Mouse (Mus musculus) midbrain, postnatal 0 days (tissue): Measurements from ENCODE around the gene Thap8. TPM values are rescaled to one million over a fixed set of nuclear protein-coding genes. Genes with fewer than 3 reads are reported as not detected.

Experiments
- ATAC-seq: fragments of 200-750 bp; cut with Nextera tagmentation; 2 replicates; pipeline ENCODE4 v1.8.0; 2017; ENCODE audit warnings: moderate number of reproducible peaks, mild to moderate bottlenecking, moderate TSS enrichment, moderate library complexity; ENCODE audit not compliant: low FRiP score
- DNase-seq: peaks from one replicate; pipeline ENCODE4 v3.0.0-alpha.2; 2015; ENCODE audit warnings: low spot score
- H3K27ac ChIP-seq: fragments of 300-500 bp; sonication (generic); 2 replicates; pipeline ENCODE4 v1.5.1; 2014; ENCODE audit warnings: low read depth, mild to moderate bottlenecking, low read length, mixed read lengths
- H3K27me3 ChIP-seq: fragments of 300-500 bp; sonication (generic); 2 replicates; pipeline ENCODE4 v1.6.1; 2014; ENCODE audit warnings: low read length, control low read depth, mixed read lengths; ENCODE audit not compliant: insufficient read depth
- H3K36me3 ChIP-seq: fragments of 300-500 bp; sonication (generic); 2 replicates; pipeline ENCODE4 v1.6.1; 2014; ENCODE audit warnings: low read length, control low read depth, mixed read lengths; ENCODE audit not compliant: insufficient read depth
- H3K4me1 ChIP-seq: fragments of 300-500 bp; sonication (generic); 2 replicates; pipeline ENCODE4 v1.6.1; 2014; ENCODE audit warnings: mild to moderate bottlenecking, control low read depth, antibody characterized with exemption, low read length, mixed read lengths; ENCODE audit not compliant: insufficient read depth
- H3K4me2 ChIP-seq: fragments of 300-500 bp; sonication (generic); 2 replicates; pipeline ENCODE4 v1.6.1; 2014; ENCODE audit warnings: low read depth, mild to moderate bottlenecking, low read length, mixed read lengths; ENCODE audit not compliant: poor library complexity, severe bottlenecking
- H3K4me3 ChIP-seq: fragments of 300-500 bp; sonication (generic); 2 replicates; pipeline ENCODE4 v1.5.1; 2014; ENCODE audit warnings: low read depth, mild to moderate bottlenecking, low read length, moderate library complexity
- H3K9ac ChIP-seq: fragments of 300-500 bp; sonication (generic); replicated peaks from 2 replicates; pipeline ENCODE4 v1.6.1; 2014; ENCODE audit warnings: mild to moderate bottlenecking, low read length, moderate library complexity, mixed read lengths; ENCODE audit not compliant: poor library complexity, severe bottlenecking
- H3K9me3 ChIP-seq: fragments of 300-500 bp; sonication (generic); 2 replicates; pipeline ENCODE4 v1.6.1; 2016; ENCODE audit warnings: low read length, control low read depth
- CTCF ChIP-seq: IDR thresholded peaks from 2 replicates; pipeline ENCODE4 v1.5.1; 2016; ENCODE audit warnings: antibody characterized with exemption, mild to moderate bottlenecking
- WGBS: fragments of 180-500 bp; shearing (Covaris S2); extraction: QIAGEN DNeasy Blood & Tissue Kit; methylation state at CpG from one replicate; pipeline ENCODE4 v1.1.7; 2014; 5-methylcytosine and 5-hydroxymethylcytosine counted together
- polyA plus RNA-seq: library from polyadenylated mRNA; unstranded; fragments of >200 nt; fragmentation: Nextera tagmentation; extraction: Ambion mirVana; gene quantifications from 2 replicates; pipeline ENCODE4 v1.2.1, GENCODE M21; 2015
- total RNA-seq: library from RNA; depleted of rRNA; stranded (reverse); fragments of >200 nt; gene quantifications from 2 replicates; pipeline ENCODE4 v1.2.3, GENCODE M21; 2014

Thap8 gene
- total and polyA plus RNA-seq, 2 experiments from 2014 or later = 0.57 to 0.71 TPM

GRCm38 (mm10) chr7:30309395-30310129 is 29.7 kb downstream of the Thap8 start:
- Histone ChIP-seq H3K9me3 (no peaks in the 10 kb centered on the region), H3K27ac (no peak overlapping the region), H3K9ac (peak overlapping the region; percentile 54), H3K4me2 (peak overlapping the region; percentile 78), H3K27me3 (no peaks in the 10 kb centered on the region), H3K4me1 (peaks cover 8% of the 10 kb centered on the region; the same call in 1 of the 2 replicates), H3K4me3 (peak overlapping the region; percentile 55), H3K36me3 (peaks cover 25% of the 10 kb centered on the region)
- WGBS = 69% methylated on average over 15 of the region's 15 CpGs
- DNase-seq (no peak), ATAC-seq (no peak)
- TF ChIP-seq CTCF = no peak

GRCm38 (mm10) chr7:30310136-30310535 is 30.2 kb downstream of the Thap8 start:
- WGBS = 92% methylated on average over 12 of the region's 12 CpGs
- ATAC-seq = no peak
- Histone ChIP-seq H3K4me1 (peaks cover 8% of the 10 kb centered on the region; the same call in 1 of the 2 replicates), H3K9ac (no peak overlapping the region), H3K4me3 (no peak overlapping the region), H3K36me3 (peaks cover 25% of the 10 kb centered on the region), H3K27me3 (no peaks in the 10 kb centered on the region), H3K9me3 (no peaks in the 10 kb centered on the region), H3K27ac (no peak overlapping the region), H3K4me2 (no peak overlapping the region)
- no peak for TF ChIP-seq CTCF
- DNase-seq = no peak

GRCm38 (mm10) chr7:30313666-30314320 is 33.9 kb downstream of the Thap8 start:
- H3K27me3 ChIP-seq = no peaks in the 10 kb centered on the region
- H3K9me3 ChIP-seq = no peaks in the 10 kb centered on the region
- no peak overlapping the region for H3K4me2 ChIP-seq
- DNase-seq = no peak
- 0 out of 2 replicates have a peak, but pooled peaks cover 4% of the 10 kb centered on the region for H3K4me1 ChIP-seq
- 50% methylated on average over 25 of the region's 27 CpGs for WGBS
- 0 out of 2 replicates have a peak, but pooled peaks cover 7% of the 10 kb centered on the region for H3K36me3 ChIP-seq
- no peak for ATAC-seq
- H3K9ac ChIP-seq = no peak overlapping the region
- no peak overlapping the region for H3K4me3 ChIP-seq
- H3K27ac ChIP-seq = no peak overlapping the region
- TF ChIP-seq CTCF = no peak

- ATAC-seq = no peak
- 8% methylated on average over 9 of the region's 9 CpGs for WGBS
- TF ChIP-seq CTCF = no peak
- Histone ChIP-seq H3K4me1 (no peaks in the 10 kb centered on the region), H3K9ac (no peak within 1 kb of the TSS), H3K9me3 (no peaks in the 10 kb centered on the region), H3K4me3 (no peak within 1 kb of the TSS), H3K27me3 (no peaks in the 10 kb centered on the region), H3K27ac (no peak within 1 kb of the TSS), H3K36me3 (0 out of 2 replicates have a peak, but pooled peaks cover 7% of the 10 kb centered on the region), H3K4me2 (no peak within 1 kb of the TSS)
- no peak for DNase-seq
Observed at GRCm38 (mm10) chr7:30314721-30315155, 34.8 kb downstream of the Thap8 start, which contains the start of gene Syne4. TSS of gene Syne4 (plus strand) at chr7:30314807.

- no peak for TF ChIP-seq CTCF
- H3K27me3 ChIP-seq = no peaks in the 10 kb centered on the region
- no peak for DNase-seq
- H3K36me3 ChIP-seq = 0 out of 2 replicates have a peak, but pooled peaks cover under 1% of the 10 kb centered on the region
- 81% methylated on average over 13 of the region's 13 CpGs for WGBS
- H3K4me2 ChIP-seq = no peak overlapping the region
- no peaks in the 10 kb centered on the region for H3K4me1 ChIP-seq
- no peak overlapping the region for H3K9ac ChIP-seq
- H3K9me3 ChIP-seq = no peaks in the 10 kb centered on the region
- no peak for ATAC-seq
- H3K27ac ChIP-seq = no peak overlapping the region
- no peak overlapping the region for H3K4me3 ChIP-seq
Observed at GRCm38 (mm10) chr7:30315559-30316529, 36.0 kb downstream of the Thap8 start.
